Mouse (Mus musculus) heart, embryonic 14.5 days (tissue): ENCODE results near the gene Cfap54. TPM values are rescaled to one million over a fixed set of nuclear protein-coding genes. Genes with fewer than 3 reads are reported as not detected.

Experiments used
- ATAC-seq: fragments of 200-750 bp; cut with Nextera tagmentation; 2 replicates; pipeline ENCODE4 v1.8.0; 2017; ENCODE audit warnings: low read depth, moderate TSS enrichment; ENCODE audit not compliant: insufficient number of reproducible peaks, insufficient read depth, low FRiP score
- H3K27ac ChIP-seq, 2 experiments: fragments of 200-500 bp in 1 of 2; fragments of 300-500 bp in 1 of 2; sonication (generic) in 1 of 2; replicated peaks in 1 of 2; 2 replicates each; pipeline ENCODE4 v1.5.1; 2012 to 2014; ENCODE audit warnings: low read depth in 2 of 2, low read length in 2 of 2, control low read depth in 1 of 2, mild to moderate bottlenecking in 1 of 2, mixed read lengths in 1 of 2; ENCODE audit not compliant: control insufficient read depth in 1 of 2, insufficient read depth in 1 of 2
- H3K27me3 ChIP-seq: fragments of 300-500 bp; sonication (generic); 2 replicates; pipeline ENCODE4 v1.6.1; 2014; ENCODE audit warnings: mild to moderate bottlenecking, low read length, control low read depth; ENCODE audit not compliant: control insufficient read depth, insufficient read depth
- H3K36me3 ChIP-seq: fragments of 300-500 bp; sonication (generic); 2 replicates; pipeline ENCODE4 v1.6.1; 2014; ENCODE audit warnings: mild to moderate bottlenecking, control low read depth, low read length, mixed read lengths; ENCODE audit not compliant: control insufficient read depth, insufficient read depth
- H3K4me1 ChIP-seq, 2 experiments: fragments of 200-500 bp in 1 of 2; fragments of 300-500 bp in 1 of 2; sonication (generic) in 1 of 2; 2 replicates each; pipeline ENCODE4 v1.6.1; 2012 to 2014; ENCODE audit warnings: low read length in 2 of 2, control low read depth in 1 of 2, mixed read lengths in 1 of 2; ENCODE audit not compliant: control insufficient read depth in 2 of 2, insufficient read depth in 2 of 2
- H3K4me2 ChIP-seq: fragments of 300-500 bp; sonication (generic); 2 replicates; pipeline ENCODE4 v1.6.1; 2014; ENCODE audit warnings: mild to moderate bottlenecking, low read length
- H3K4me3 ChIP-seq, 2 experiments: fragments of 200-500 bp in 1 of 2; fragments of 300-500 bp in 1 of 2; sonication (generic) in 1 of 2; 2 replicates each; pipeline ENCODE4 v1.5.1; 2012 to 2014; ENCODE audit warnings: low read length in 2 of 2, mild to moderate bottlenecking in 2 of 2, control low read depth in 1 of 2, low read depth in 1 of 2, moderate library complexity in 1 of 2; ENCODE audit not compliant: control insufficient read depth in 1 of 2, insufficient read depth in 1 of 2
- H3K9ac ChIP-seq: fragments of 300-500 bp; sonication (generic); 2 replicates; pipeline ENCODE4 v1.6.1; 2014; ENCODE audit warnings: mild to moderate bottlenecking, low read length
- H3K9me3 ChIP-seq: fragments of 300-500 bp; sonication (generic); 2 replicates; pipeline ENCODE4 v1.6.1; 2016; ENCODE audit warnings: low read length, control low read depth; ENCODE audit not compliant: control insufficient read depth
- WGBS: fragments of 180-500 bp; shearing (Covaris S2); extraction: QIAGEN DNeasy Blood & Tissue Kit; methylation state at CpG from one replicate; pipeline ENCODE4 v1.1.7; 2014; 5-methylcytosine and 5-hydroxymethylcytosine counted together
- polyA plus RNA-seq: library from polyadenylated mRNA; unstranded; fragments of >200 nt; fragmentation: Nextera tagmentation; extraction: Ambion mirVana; gene quantifications from 2 replicates; pipeline ENCODE4 v1.2.1, GENCODE M21; 2014

Gene Cfap54
- polyA plus RNA-seq, 1 experiment from 2014 or later = 0.11 TPM

GRCm38 (mm10) chr10:92907246-92907645 lies 174.2 kb downstream of the Cfap54 start:
- Histone ChIP-seq H3K4me2 (no peak overlapping the region), H3K9ac (no peak overlapping the region), H3K27ac (no peak overlapping the region), H3K27me3 (no peaks in the 10 kb centered on the region), H3K4me1 (peaks cover 2 to 9% of the 10 kb centered on the region in 2 experiments; a peak in 1 of 4 replicates), H3K36me3 (no peaks in the 10 kb centered on the region), H3K4me3 (no peak overlapping the region), H3K9me3 (no peaks in the 10 kb centered on the region)
- WGBS = 70% methylated on average over 6 of the region's 6 CpGs
- no peak for ATAC-seq

DNA sequence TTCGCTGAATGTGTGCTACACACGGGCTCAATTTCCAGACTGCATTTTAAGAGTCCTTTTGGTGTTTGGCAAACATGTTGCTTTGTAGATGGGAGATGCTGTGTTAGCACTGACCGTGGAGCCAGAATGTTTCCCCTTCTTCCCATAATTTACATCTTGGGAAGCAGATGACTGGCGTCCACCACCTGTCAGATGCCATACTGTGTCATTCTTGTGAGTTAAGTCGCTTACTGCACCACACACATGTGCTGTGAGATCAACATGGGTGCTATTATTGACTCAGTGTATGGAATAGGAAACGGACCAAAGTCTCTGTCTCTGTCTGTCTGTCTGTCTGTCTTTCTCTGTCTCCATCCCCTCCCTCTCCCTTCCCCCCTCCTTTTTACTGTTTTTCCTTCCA lies 193.0 kb downstream of the Cfap54 start:
- no peak for ATAC-seq
- Histone ChIP-seq H3K4me2 (no peak overlapping the region), H3K9me3 (no peaks in the 10 kb centered on the region), H3K27ac (no peak overlapping the region), H3K9ac (no peak overlapping the region), H3K4me1 (no peaks in the 10 kb centered on the region), H3K4me3 (no peak overlapping the region), H3K27me3 (no peaks in the 10 kb centered on the region), H3K36me3 (no peaks in the 10 kb centered on the region)
- 77% methylated on average over 6 of the region's 6 CpGs for WGBS

DNA sequence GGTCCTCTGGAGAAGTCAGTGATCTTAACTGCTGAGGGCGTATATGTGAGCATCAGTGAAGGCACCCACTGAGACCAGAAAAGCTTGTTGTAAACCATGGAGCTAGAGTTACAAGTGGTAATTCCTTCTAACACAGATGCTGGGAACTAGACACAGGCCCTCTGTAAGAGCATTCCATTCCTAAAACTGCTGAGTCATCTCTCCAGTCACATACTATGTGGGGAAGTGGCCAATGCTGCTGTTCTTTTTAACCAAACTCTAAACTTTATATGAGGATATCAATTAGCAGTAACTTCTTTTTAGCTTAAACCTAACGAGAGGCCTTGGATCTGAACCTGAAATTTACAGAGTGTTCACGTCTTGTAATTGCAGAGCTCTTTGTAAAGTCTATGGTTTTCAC lies 203.4 kb downstream of the Cfap54 start:
- no peak overlapping the region for H3K27ac ChIP-seq
- H3K36me3 ChIP-seq = no peaks in the 10 kb centered on the region
- H3K4me1 ChIP-seq = no peaks in the 10 kb centered on the region
- ATAC-seq = no peak
- H3K4me2 ChIP-seq = no peak overlapping the region
- no peaks in the 10 kb centered on the region for H3K9me3 ChIP-seq
- H3K9ac ChIP-seq = no peak overlapping the region
- H3K27me3 ChIP-seq = no peaks in the 10 kb centered on the region
- no peak overlapping the region for H3K4me3 ChIP-seq
- WGBS = 84% methylated on average over 3 of the region's 3 CpGs

DNA sequence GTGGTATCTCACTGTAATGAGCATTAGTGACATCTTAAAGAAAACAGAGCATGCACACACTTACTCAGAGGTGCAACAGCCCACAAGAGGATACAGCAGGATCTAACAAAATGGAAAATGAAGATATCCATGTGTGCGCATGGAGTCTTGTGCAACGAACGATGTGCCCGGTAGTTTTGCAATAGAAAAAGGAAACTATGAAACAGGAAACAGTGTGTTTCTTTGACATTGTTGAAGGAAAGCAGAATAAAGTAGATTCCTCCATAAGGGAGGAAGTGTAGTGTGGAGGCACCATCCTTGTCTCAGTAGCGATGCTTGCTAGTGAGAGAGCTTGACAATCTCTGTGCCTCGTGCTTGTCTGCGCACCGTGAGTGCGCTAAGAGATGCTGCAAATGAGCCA lies 240.4 kb downstream of the Cfap54 start:
- no peak overlapping the region for H3K4me2 ChIP-seq
- H3K27ac ChIP-seq = no peak overlapping the region
- no peak overlapping the region for H3K9ac ChIP-seq
- no peaks in the 10 kb centered on the region for H3K9me3 ChIP-seq
- no peaks in the 10 kb centered on the region for H3K36me3 ChIP-seq
- ATAC-seq = no peak
- H3K4me3 ChIP-seq = no peak overlapping the region
- WGBS = 88% methylated on average over 9 of the region's 9 CpGs
- H3K27me3 ChIP-seq = no peaks in the 10 kb centered on the region
- no peaks in the 10 kb centered on the region for H3K4me1 ChIP-seq

GRCm38 (mm10) chr10:92837572-92837971 lies 243.8 kb downstream of the Cfap54 start:
- Histone ChIP-seq H3K4me1 (no peaks in the 10 kb centered on the region), H3K27me3 (no peaks in the 10 kb centered on the region), H3K36me3 (no peaks in the 10 kb centered on the region), H3K9ac (no peak overlapping the region), H3K27ac (no peak overlapping the region), H3K9me3 (no peaks in the 10 kb centered on the region), H3K4me2 (no peak overlapping the region), H3K4me3 (no peak overlapping the region)
- ATAC-seq = no peak
- 87% methylated on average over 5 of the region's 5 CpGs for WGBS

DNA sequence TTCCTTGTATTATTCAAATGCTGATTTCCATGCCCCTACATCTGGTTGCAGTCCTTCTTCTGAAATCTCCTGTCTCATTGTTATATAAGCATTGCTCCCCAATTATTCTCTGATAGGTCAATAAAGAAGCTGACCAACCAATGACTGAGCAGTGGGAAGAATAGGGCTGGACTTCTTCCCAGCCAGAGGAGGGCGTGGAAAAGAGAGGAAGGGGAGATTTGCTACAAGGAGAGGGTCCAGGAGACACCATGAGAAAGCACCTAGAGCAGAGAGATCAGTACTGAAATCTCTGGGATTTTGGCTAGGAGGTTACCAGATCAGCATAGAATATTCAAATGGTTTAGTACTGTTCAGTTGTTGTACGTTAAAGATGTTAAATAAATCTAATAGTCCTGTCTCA lies 244.4 kb downstream of the Cfap54 start:
- no peak for ATAC-seq
- WGBS = 76% methylated on average over 2 of the region's 2 CpGs
- H3K9ac ChIP-seq = no peak overlapping the region
- H3K4me2 ChIP-seq = no peak overlapping the region
- no peaks in the 10 kb centered on the region for H3K9me3 ChIP-seq
- H3K27ac ChIP-seq = no peak overlapping the region
- H3K4me3 ChIP-seq = no peak overlapping the region
- no peaks in the 10 kb centered on the region for H3K27me3 ChIP-seq
- H3K4me1 ChIP-seq = no peaks in the 10 kb centered on the region
- no peaks in the 10 kb centered on the region for H3K36me3 ChIP-seq

- Histone ChIP-seq H3K9ac (no peak overlapping the region), H3K27me3 (no peaks in the 10 kb centered on the region), H3K27ac (no peak overlapping the region), H3K4me3 (no peak overlapping the region), H3K4me1 (no peaks in the 10 kb centered on the region), H3K36me3 (no peaks in the 10 kb centered on the region), H3K9me3 (no peaks in the 10 kb centered on the region), H3K4me2 (no peak overlapping the region)
- 70% methylated on average over 4 of the region's 4 CpGs for WGBS
- no peak for ATAC-seq
Observed at GRCm38 (mm10) chr10:92821499-92821898, 259.9 kb downstream of the Cfap54 start.

- WGBS = 44% methylated on average over 5 of the region's 5 CpGs
- Histone ChIP-seq H3K27me3 (no peaks in the 10 kb centered on the region), H3K4me3 (no peak overlapping the region), H3K36me3 (no peaks in the 10 kb centered on the region), H3K27ac (no peak overlapping the region), H3K4me2 (no peak overlapping the region), H3K4me1 (no peaks in the 10 kb centered on the region), H3K9ac (no peak overlapping the region), H3K9me3 (no peaks in the 10 kb centered on the region)
- no peak for ATAC-seq
Observed at GRCm38 (mm10) chr10:92818190-92818589, 263.2 kb downstream of the Cfap54 start.
